Mouse (Mus musculus) spleen, embryonic (tissue): ENCODE data around the gene Bbs9.

ENCODE experiments used
- CTCF ChIA-PET: fragments of 350-600 bp; sonication (Branson Sonifier 250); formaldehyde crosslinking; loops from one replicate; lab custom pipeline; 2022; lab: Charles Lee

Gene Bbs9

DNA sequence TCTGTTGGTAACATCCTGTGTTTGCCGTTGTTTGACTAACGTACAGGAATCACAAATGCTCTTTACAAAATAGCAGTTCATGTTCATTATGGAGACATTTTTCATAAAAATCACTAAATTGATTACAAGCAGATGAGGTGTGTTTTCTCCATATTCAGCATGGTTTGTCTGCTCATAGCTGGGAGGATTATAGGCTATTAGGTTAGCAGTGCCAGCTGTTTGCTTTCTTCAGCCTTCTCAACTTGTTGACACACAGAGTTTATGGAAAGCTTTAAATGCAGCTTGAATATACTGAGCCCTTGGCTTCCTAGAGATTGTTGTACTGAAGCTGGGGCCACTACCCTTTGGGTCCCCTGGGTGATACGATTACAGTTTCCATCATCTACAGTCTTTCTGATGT, 263.3 kb downstream of the Bbs9 start:
- CTCF ChIA-PET: no interaction called here

DNA sequence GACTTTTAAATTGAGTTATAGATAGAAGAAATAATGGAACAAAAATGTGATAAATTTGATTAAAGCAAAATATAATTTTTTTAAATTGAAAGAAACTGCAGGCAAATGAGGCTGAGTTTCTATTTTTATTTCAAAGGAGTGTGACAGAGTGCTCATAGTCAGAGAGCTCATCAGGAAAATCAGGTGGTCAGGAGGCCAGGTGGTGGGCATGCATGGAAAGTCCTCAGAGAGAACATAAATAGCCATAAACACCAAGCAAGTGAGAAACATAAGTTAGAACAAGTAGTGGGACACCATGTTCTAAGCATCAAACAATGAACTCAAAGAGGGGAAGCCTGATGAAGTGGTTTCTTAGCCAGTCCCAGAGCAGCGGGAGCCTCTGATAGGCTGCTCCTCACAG, 266.5 kb downstream of the Bbs9 start:
- CTCF ChIA-PET: no interaction called here

DNA sequence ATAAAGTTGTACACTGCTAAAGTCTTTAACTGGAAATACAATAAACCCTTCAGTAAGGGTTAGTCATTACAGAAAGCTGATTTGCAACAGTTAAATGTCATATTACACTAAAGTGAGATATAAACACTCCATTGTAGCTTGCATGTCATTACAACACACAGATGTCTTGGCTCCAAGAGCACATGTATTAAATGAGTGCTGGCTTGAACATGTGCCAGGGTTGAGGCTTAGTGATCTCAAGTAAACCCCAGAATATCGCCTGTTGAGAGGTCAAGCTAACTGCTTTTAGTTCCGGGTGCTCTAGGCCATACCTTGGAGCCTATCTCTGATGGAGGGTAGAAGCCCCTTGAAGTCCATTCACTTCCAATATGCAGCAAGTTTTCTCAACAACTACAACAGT, 273.1 kb downstream of the Bbs9 start:
- CTCF ChIA-PET: no interaction called here

DNA sequence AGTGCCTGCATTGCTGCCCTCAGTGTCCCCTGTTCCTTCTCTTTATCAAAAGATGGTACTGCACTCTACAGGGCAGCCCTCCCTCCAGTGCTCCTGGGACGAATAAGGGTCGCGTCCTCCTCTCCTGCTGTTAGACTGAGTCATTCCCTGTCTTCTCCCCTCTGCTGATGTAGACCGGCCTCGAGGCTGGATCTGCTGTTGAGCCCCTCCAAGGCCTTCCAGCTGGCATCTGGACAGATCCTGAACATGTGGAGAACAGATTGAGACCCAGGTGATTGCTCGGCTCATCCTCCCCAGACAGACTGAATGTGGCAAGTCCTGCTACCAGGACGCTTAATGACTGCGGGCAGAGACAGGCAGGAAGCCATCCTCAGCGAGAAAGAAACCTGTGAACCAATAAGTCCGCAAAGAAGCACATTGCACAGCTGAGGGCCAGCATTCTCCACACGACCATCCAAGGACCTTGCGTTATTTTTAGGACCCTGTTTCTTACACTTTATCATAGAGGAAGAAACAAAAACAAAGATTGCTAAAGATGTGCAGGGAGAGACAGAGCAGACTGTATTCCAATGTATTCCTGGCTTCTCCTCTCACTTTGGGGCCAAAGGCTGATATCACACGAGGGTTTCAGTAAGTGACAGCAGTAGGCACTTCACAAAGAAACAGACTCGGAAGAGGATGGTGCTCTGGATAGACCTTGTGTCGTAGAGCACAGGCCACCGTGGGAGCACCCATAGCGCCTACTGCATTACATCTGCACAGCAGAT, 275.4 kb downstream of the Bbs9 start:
- CTCF ChIA-PET: no interaction called here

DNA sequence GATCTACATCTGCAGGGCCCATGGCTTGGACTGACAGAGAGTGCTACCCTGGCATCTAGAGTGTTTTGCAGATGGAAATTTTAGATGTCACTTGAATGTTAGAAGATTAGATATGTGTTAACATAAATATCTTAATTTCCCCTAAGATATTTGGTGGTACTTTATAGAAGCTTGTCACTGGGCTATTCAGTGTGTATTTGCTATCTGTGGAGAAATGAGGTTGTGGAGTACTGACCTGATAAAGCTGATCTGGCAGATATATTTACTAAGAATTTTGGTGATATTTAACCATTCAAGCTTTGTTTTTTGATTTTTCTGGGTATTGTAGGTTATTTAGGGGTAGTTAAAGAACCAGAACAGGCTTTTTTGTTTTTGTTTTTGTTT, 276.0 kb downstream of the Bbs9 start:
- CTCF ChIA-PET: no interaction called here

DNA sequence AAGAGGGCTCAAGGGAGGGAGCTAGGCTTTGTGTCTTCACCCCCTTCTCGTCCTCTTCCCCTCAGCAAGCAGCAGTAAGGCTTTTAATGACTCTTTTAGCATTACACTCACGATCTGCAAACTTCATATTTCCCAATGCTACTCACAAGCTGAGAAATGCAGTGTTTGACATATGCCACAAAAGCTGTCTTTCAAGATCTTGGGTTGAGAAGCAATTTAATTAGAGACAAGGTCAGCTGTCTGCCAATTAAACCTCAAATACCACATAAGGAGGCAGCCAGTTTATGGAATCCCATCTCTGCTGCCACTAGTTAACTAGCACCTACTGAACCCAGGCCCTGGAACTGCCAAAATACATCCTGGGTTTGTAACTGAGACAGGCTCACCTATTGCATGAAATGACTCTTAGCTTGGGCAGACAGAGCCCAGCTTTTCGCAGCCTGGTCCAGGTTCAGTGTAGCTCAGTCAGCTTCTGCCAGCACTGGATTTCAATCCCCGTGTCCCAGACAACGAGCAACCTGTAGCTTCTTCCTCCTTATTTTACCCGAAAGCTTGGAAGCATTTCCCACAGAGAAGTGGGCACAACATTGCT, 278.7 kb downstream of the Bbs9 start:
- CTCF ChIA-PET: no interaction called here

DNA sequence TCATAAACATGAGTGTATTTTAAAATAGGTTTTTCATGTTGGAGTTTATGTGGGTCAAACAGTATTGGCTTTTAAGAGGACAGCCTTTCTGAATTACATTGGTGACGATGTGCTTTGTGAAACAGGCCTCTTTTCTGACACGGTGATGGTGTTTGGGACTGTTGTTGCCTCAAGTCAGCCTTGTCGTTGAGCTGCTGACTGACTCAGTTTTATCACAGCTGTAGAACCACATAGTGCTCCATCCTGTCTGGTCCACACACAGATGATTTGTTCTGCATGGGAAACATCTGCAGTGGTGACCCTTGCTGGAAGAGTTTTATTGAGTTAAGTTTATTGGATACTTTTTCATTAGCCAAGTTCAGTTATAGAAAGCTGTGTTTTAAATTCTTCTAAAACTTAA, 283.0 kb downstream of the Bbs9 start:
- CTCF ChIA-PET: no interaction called here

DNA sequence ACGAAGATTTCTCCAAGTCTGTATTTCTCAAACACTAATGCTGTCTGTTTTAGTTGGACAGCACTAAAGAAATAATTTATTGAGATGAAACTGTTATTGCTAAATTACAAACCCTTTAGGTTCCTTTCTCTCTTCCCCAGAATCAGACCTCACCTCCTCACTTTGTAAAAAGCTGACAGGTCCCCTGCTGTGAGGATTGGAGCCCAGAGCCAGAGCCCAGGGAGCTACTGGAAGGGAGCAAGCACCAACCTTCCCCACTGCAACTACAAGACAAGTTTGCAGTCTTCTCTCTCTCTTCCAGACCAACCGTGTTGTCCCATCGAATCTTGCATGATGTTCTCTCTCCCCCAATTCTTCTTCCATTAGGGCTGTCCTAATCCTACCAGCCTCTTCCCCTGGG, 283.7 kb downstream of the Bbs9 start:
- CTCF ChIA-PET: no interaction called here

DNA sequence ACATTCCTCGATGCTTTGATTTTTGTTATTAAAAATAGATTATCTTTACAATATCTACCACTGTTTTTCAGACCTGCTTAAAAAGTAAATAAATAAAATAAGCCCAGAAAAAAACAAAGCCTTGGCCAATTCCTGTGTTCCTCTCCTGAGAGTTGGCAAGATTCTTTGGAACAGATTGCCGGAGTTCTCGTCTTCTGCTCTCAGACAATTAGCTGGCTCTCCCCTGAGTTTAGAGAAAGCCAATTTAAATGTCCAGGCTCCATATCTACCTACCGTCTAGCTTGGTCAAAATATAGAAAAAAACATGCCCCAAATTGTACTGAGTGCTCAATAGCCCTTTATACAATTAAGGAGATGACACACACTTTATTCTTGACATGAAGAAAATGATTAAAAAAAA, 284.9 kb downstream of the Bbs9 start:
- CTCF ChIA-PET: no interaction called here

DNA sequence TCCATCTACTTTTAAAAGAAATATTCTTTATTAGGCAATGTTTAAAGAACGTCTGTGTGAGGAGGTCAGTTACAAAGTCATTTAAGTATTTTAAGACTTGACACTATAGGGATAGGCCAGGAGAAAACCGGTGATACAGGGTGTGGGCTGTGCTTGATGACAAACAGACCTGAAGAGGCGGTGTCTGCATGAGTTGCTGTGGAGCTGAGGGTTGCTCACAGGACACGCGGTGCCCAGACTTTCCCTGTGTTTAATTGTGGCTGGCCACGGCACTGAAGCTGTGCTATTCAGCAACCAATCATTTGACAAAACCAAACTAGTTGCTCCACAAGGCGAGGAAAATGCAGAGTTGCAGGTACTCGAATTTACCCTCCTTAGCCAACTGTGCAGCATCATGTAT, 286.0 kb downstream of the Bbs9 start:
- CTCF ChIA-PET: no interaction called here

DNA sequence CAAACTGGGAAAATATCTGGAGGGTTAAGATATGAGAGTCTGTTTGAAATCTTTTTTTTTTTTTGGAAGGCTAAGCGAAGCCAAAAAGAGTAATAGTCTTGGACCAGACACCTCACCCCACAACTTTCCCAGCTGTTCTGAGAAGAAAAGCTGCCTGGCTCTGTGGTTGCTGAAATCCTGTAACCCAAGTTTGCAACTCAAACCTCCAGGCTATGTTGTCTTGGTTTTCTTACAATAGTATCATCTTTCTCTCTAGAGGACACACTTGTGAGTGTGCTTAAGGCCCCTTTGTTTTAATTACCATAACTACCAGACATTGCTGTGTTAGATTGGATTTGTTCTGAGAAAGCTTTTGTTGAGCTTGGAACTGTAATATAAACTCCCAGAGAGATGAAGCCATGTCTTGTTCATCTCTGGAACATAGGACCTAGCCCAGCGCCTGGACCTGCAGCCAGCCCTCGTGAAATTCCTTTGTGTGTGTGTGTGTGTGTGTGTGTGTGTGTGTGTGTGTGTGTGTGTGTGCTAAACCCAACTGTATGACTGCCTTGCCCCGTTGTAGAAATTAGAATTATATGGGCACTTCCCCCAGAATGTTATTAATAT, 290.2 kb downstream of the Bbs9 start:
- CTCF ChIA-PET: no interaction called here

DNA sequence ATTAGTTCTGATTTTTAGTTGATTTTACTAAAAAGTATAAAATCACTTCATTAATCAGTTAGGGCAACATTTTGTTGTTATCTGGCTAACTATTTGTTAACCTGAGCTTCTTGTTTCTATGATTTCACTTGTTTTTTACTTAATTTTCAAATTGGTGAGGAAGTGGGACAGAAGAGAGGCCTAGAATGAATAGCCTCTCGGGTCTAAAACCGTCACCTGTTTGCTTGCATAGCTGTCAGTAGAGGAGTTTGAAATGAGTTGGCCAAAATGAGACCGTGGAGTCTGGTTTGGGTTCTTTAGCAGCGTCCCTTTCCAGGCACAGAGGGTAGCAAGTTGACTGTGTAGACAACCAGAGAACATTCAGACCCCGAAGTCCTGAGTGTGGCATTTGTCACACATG, 291.6 kb downstream of the Bbs9 start:
- CTCF ChIA-PET: no interaction called here

DNA sequence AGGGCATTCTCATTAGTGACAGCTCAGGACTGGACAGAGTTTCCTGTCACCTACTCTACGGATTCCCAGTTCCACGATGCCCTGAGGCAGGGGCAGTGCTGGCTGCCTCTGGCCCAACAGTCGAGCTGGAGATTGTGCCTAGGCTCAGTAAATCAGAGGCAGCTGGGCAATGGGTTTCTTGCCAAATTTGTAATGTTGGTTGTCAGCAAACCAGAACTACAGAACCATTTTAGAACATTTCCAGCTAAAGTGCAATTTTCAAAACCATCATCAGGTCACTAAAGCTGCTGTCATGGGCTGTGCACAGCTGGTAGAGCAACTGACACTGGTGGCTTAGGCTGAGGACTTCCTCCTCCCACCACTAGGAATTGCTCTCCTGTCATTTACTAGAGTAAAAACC, 292.3 kb downstream of the Bbs9 start:
- CTCF ChIA-PET: no interaction called here

DNA sequence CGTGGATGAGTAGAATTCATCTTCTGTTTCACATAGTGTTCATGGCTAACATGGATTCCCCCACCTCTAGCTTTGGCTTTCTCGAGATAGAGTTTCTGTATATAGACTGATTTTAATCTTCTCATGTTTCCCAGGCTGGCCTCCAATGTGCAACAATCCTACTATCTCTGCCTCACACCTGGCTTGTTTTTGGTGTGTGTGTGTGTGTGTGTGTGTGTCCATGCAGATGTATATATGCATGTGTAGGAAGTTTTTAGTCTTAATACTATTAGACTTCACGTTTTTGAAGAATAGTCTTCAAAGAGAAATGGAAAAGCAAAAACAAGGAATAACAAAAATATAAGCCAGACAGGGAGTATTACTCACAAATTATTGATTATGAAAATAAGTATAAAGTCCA, 296.3 kb downstream of the Bbs9 start:
- CTCF ChIA-PET: no interaction called here

DNA sequence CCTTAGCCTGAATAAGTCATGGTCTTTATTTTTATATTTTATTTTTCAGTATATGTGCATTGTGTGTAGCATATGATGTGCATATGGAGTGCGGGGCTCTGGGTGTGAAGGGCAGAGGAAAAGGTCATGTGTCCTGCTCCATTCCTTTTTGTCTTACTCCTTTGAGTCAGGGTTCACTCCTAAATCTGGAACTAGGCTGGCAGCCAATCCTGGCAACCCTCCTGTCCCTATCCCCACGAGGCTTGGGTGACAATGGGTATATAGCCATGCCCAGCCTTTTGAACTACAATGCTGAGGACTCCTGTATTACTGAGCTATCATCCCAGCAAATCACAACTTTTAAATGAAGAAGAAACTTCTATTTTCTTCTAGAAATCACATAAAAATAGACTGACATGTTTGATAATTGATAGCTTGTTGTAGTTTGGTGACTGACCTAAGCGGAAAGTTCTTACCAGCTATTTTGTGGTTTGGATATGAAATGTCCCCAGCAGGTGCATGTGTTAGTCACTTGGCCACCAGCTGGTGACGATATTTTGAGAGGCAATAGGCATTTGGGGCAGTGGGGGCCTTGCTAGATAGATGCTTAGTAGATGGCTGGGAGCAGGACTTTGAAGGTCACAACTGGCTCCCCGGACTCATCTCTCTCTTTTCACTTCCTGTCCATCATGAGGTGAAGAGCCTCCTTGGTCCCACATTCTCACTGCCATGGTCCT, 300.9 kb downstream of the Bbs9 start:
- CTCF ChIA-PET: no interaction called here

DNA sequence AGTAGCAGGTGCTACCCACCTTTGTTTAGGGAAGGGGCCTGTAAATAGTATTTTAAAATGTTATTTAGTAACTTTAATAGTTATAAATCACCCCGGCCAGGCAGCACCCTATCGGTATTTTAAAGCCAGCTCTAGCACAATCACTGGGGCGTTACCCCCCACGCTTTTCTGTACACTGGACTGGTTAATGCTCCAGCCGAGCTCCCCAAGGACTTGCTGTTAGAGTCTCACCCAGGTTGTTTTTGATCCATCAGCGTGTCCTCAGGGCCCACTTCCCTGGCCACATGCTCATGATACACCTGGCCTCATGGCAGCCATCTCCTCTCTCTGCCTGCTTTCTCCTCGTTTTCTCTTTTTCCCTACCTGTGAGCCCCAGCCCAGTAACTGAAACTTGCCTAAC, 301.9 kb downstream of the Bbs9 start:
- CTCF ChIA-PET: no interaction called here

DNA sequence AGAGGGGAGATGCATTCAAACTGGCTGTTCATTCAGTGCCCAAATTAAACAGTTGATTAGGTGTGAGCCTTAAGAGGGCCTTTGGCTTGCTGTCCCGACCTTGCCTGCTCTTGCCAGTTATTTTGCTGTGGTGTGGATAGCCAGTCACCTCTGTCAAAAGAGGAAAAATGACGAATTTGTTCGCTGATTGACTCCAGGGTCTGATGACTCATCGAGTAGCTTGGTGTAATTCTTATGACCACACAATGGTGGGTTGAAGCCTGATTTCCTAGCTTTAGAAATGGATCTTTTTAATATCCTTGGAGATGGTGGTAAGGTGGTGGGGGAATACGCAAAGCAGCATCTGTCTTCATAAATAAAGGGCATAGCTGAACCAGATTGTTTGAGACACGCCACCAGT, 304.1 kb downstream of the Bbs9 start:
- CTCF ChIA-PET: no interaction called here

DNA sequence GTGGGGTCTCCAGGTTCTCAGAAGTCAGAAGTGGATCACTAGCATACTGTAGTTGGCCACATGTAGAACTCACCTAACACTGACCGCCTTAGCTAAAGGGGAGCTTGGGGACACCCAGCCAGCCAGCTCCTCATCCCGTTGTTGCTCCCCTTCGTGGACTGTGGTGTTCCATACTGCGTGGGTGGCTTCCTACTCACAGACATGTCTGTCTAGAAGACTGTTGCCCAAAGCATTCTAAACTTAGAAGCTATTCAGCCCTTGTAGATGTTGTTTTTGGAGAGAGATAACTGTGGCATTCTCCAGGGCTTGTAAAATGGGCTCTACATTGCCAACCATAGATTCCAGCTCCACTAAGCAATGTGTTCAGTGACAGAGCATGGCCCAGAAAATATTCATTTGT, 310.5 kb downstream of the Bbs9 start:
- CTCF ChIA-PET: no interaction called here

DNA sequence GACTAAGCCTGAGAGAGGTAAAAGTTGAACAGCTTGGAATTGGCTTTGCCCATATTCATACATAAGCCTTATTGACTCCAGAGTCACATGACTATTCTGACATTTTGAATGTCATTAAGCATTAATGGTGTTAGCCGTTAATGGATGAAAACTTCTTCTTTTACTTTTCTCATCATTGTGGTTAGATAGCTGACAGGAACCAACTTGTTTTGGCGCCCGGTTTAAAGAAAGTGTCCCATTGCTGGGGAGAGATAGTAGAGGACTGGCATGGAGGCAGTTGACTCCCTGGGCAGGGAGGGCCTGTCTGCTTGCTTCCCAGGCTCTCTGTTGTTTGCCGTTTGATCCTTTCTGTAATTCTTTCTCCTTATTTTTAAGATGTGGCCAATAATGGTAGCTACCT, 312.9 kb downstream of the Bbs9 start:
- CTCF ChIA-PET: interaction anchor here (0.6 kb wide), 1 partner anchor 138 kb away, joined by 5 read pairs; no protein-coding TSS in a partner anchor

DNA sequence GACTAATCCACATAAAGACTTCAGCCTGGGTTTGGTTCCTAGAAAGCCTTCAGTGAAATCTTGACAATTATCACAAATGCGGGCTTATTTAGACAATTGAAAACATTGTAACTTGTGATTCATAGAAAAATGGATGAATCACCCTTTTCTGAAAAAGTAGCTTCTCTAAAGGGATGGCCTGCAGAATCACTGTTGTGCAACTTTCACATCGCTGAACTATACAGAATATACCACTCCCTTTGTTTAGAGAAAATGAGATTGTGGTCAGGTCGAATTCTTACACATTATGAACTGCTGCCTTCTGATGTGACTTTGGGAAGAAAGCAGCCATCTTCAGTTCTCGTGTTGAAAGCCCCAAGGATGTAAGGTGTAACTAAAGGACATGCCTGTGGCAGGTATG, 313.3 kb downstream of the Bbs9 start:
- CTCF ChIA-PET: interaction anchor here (0.6 kb wide), 1 partner anchor 138 kb away, joined by 5 read pairs; no protein-coding TSS in a partner anchor

DNA sequence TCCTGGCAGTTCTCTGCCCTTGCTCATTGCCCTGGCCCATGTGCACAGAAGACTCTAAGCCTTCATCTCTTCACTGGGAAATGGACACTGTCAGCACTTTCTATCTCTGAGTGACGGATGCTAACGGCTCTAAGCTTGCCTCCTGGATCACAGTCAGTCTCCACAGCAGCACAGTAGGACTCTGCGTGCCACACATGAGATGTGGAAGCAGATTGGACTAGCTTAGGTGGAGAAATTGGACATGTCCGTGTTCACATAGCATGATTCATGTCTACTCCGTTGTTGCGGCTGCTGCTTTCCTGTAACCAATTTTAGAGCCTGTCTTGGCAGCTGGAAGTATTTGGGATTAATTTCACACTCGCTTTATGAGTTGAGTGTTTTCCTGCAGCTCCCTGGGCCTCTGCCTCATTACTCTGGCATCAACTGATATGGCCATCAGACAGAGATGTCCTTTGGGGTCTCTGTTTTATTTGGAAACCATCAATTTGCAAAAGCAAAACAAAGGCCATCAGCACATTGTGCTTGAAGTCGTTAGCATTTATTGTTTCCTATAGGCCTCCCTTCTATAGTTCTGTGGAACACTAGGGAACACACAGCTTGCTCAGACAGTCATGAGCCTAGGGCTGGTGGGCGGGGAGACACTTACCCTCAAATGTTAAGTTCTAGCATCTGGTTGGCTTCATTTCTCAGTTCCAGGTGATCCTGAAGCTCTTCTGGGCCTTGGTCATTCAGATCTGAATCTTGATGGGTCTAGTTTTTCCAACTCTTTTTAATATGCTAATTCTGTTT, 314.1 kb downstream of the Bbs9 start:
- CTCF ChIA-PET: no interaction called here

DNA sequence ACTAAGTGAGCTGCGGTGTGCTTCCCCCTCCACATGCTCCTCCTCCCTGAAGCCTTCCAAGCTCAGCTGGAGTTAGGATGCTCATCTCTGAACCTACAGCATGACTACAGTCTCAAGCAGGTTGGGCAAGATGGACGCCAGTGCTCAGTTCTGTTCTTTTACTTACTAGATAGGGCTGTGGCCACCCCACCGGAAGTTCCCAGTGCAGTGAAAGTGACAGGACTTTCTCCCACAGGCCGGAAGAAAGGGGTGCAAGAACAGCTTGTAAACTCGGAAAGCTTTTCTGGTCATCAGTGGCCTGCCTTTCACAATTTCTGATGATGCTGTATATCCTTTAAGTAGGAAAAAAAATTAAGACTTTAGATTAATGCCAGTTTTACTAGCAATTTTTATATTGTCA, 315.7 kb downstream of the Bbs9 start:
- CTCF ChIA-PET: no interaction called here
